Mouse (Mus musculus): ENCODE measurements around the gene Pik3ca. TPM values are rescaled to one million over a fixed set of nuclear protein-coding genes. Genes with fewer than 3 reads are reported as not detected.

Gene Pik3ca
- polyA plus RNA-seq, 1 experiment: 45.1 TPM

DNA sequence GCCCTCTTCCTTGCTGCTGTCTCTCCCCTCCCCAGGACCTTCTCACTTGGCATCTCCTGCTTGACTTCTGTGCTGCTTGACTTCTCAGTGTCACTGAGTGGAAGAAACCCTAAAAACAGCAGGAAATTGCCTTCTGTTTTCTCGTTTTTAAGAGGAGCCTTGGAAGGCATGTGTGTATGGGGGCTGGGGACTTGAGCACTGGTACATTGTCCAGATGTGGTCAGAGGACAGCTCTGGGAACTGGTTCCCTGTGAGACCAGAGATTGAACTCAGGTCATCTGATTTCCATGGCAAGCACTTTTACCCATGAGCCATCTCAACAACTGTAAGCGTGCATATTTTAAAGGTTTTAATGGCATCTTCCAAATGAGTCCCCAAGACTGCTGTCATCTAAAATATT is 36.5 kb downstream of the Pik3ca start:
- H3K4me1 ChIP-seq (ENCODE audit: control insufficient read depth, insufficient read depth, low read length): no peaks in the 10 kb centered on the region
- no peak overlapping the region for H3K27ac ChIP-seq (ENCODE audit: insufficient read depth, low read length)
- TF ChIP-seq POLR2A (IDR thresholded peaks at IDR 0.05; ENCODE audit: low read depth, low read length): no peak

GRCm38 (mm10) chr3:32436101-32436500 is 38.6 kb downstream of the Pik3ca start:
- TF ChIP-seq POLR2A (IDR thresholded peaks at IDR 0.05; ENCODE audit: low read depth, low read length) (no peak), CTCF (IDR thresholded peaks at IDR 0.05; ENCODE audit: borderline replicate concordance, insufficient read depth, low read length) (no peak)

More for the DNA sequence above, 36.5 kb downstream of the Pik3ca start:
- no peak overlapping the region for H3K4me3 ChIP-seq (ENCODE audit: insufficient read depth, low read length)

GRCm38 (mm10) chr3:32437297-32437696 is 39.8 kb downstream of the Pik3ca start:
- Histone ChIP-seq H3K27ac (ENCODE audit: insufficient read depth, low read length) (no peak overlapping the region), H3K4me3 (ENCODE audit: insufficient read depth, low read length) (no peak overlapping the region), H3K4me1 (ENCODE audit: control insufficient read depth, insufficient read depth, low read length) (no peaks in the 10 kb centered on the region)
- TF ChIP-seq CTCF (IDR thresholded peaks at IDR 0.05; ENCODE audit: borderline replicate concordance, insufficient read depth, low read length) (no peak), POLR2A (IDR thresholded peaks at IDR 0.05; ENCODE audit: low read depth, low read length) (no peak)

More at GRCm38 (mm10) chr3:32436101-32436500, 38.6 kb downstream of the Pik3ca start:
- Histone ChIP-seq H3K4me1 (ENCODE audit: control insufficient read depth, insufficient read depth, low read length) (no peaks in the 10 kb centered on the region), H3K4me3 (ENCODE audit: insufficient read depth, low read length) (no peak overlapping the region), H3K27ac (ENCODE audit: insufficient read depth, low read length) (no peak overlapping the region)

DNA sequence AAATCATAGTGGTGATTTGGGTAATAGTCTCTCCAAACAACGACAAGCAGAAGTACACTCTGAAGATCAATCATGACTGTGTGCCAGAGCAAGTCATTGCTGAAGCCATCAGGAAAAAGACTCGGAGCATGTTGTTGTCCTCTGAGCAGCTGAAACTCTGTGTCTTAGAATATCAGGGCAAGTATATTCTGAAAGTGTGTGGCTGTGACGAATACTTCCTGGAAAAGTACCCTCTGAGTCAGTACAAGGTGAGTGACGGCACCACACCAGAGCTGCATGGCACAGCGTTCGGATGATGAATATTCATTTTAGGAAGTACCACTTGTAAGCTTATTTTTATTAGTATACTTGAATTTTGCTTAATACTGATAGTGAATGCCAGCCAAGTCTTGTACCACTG is 40.3 kb downstream of the Pik3ca start:
- H3K4me3 ChIP-seq (ENCODE audit: insufficient read depth, low read length): no peak overlapping the region
- H3K4me1 ChIP-seq (ENCODE audit: control insufficient read depth, insufficient read depth, low read length): no peaks in the 10 kb centered on the region
- no peak overlapping the region for H3K27ac ChIP-seq (ENCODE audit: insufficient read depth, low read length)
- TF ChIP-seq CTCF (IDR thresholded peaks at IDR 0.05; ENCODE audit: borderline replicate concordance, insufficient read depth, low read length): no peak
- no peak for TF ChIP-seq POLR2A (IDR thresholded peaks at IDR 0.05; ENCODE audit: low read depth, low read length)

DNA sequence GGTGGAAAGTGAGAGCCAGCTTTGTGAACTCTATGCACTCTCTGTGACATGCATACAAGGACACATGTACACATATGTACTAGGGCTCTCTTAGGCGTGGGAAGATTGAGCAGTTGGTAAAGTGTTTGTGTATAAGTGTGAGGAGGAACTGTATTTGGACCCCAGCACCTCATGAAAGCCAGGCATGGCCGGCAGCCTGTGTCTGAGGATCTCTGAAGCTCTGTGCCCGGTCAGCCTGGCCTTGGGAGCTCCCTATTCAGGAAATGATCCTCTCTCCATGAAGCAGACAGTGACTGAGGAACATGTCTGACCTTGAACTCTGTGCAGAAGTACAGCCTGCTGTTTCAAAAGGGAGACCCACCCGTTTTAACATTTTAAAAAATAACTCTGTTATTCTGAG is 41.2 kb downstream of the Pik3ca start:
- H3K27ac ChIP-seq (ENCODE audit: insufficient read depth, low read length): no peak overlapping the region
- no peak overlapping the region for H3K4me3 ChIP-seq (ENCODE audit: insufficient read depth, low read length)
- TF ChIP-seq POLR2A (IDR thresholded peaks at IDR 0.05; ENCODE audit: low read depth, low read length) (no peak), CTCF (IDR thresholded peaks at IDR 0.05; ENCODE audit: borderline replicate concordance, insufficient read depth, low read length) (no peak)
- H3K4me1 ChIP-seq (ENCODE audit: control insufficient read depth, insufficient read depth, low read length): no peaks in the 10 kb centered on the region

DNA sequence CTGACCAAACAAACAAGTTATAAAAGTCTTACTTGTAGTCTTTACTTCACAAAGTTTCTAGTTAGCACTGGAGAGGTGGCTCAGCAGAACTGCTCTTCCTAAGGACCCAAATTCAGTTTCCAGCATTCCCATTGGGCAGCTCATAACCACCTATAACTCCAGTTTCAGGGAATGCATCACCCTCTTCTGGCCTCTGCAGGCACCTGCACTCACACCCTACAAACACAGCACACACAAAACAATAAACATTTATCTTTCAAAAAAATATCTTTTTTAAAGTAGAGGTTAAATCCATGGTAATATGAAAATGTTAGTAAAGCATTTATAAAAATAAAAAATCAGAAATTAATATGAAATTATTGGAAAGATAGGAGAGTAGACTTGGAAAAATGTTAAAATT is 44.2 kb downstream of the Pik3ca start:
- TF ChIP-seq POLR2A (IDR thresholded peaks at IDR 0.05; ENCODE audit: low read depth, low read length) (no peak), CTCF (IDR thresholded peaks at IDR 0.05; ENCODE audit: borderline replicate concordance, insufficient read depth, low read length) (no peak)
- Histone ChIP-seq H3K27ac (ENCODE audit: insufficient read depth, low read length) (no peak overlapping the region), H3K4me3 (ENCODE audit: insufficient read depth, low read length) (no peak overlapping the region), H3K4me1 (ENCODE audit: control insufficient read depth, insufficient read depth, low read length) (no peaks in the 10 kb centered on the region)

- Histone ChIP-seq H3K4me3 (ENCODE audit: insufficient read depth, low read length) (no peak overlapping the region), H3K4me1 (ENCODE audit: control insufficient read depth, insufficient read depth, low read length) (no peaks in the 10 kb centered on the region), H3K27ac (ENCODE audit: insufficient read depth, low read length) (no peak overlapping the region)
- no peak for TF ChIP-seq CTCF (IDR thresholded peaks at IDR 0.05; ENCODE audit: borderline replicate concordance, insufficient read depth, low read length)
- no peak for TF ChIP-seq POLR2A (IDR thresholded peaks at IDR 0.05; ENCODE audit: low read depth, low read length)
Observed at GRCm38 (mm10) chr3:32454329-32455021, 57.0 kb downstream of the Pik3ca start.

- Histone ChIP-seq H3K4me3 (ENCODE audit: insufficient read depth, low read length) (no peak overlapping the region), H3K27ac (ENCODE audit: insufficient read depth, low read length) (no peak overlapping the region), H3K4me1 (ENCODE audit: control insufficient read depth, insufficient read depth, low read length) (no peaks in the 10 kb centered on the region)
- TF ChIP-seq POLR2A (IDR thresholded peaks at IDR 0.05; ENCODE audit: low read depth, low read length) (no peak), CTCF (IDR thresholded peaks at IDR 0.05; ENCODE audit: borderline replicate concordance, insufficient read depth, low read length) (peak; percentile 55; the same call in 1 of the 2 replicates)
Observed at GRCm38 (mm10) chr3:32459777-32460176, 62.3 kb downstream of the Pik3ca start.

- Histone ChIP-seq H3K27ac (ENCODE audit: insufficient read depth, low read length) (no peak overlapping the region), H3K4me1 (ENCODE audit: control insufficient read depth, insufficient read depth, low read length) (no peaks in the 10 kb centered on the region), H3K4me3 (ENCODE audit: insufficient read depth, low read length) (no peak overlapping the region)
- no peak for TF ChIP-seq POLR2A (IDR thresholded peaks at IDR 0.05; ENCODE audit: low read depth, low read length)
- no peak for TF ChIP-seq CTCF (IDR thresholded peaks at IDR 0.05; ENCODE audit: borderline replicate concordance, insufficient read depth, low read length)
Observed at GRCm38 (mm10) chr3:32467321-32467720, 69.8 kb downstream of the Pik3ca start.

GRCm38 (mm10) chr3:32468411-32468810 is 70.9 kb downstream of the Pik3ca start:
- no peaks in the 10 kb centered on the region for H3K4me1 ChIP-seq (ENCODE audit: control insufficient read depth, insufficient read depth, low read length)
- no peak for TF ChIP-seq POLR2A (IDR thresholded peaks at IDR 0.05; ENCODE audit: low read depth, low read length)
- no peak for TF ChIP-seq CTCF (IDR thresholded peaks at IDR 0.05; ENCODE audit: borderline replicate concordance, insufficient read depth, low read length)
- H3K27ac ChIP-seq (ENCODE audit: insufficient read depth, low read length): no peak overlapping the region
- H3K4me3 ChIP-seq (ENCODE audit: insufficient read depth, low read length): no peak overlapping the region

Measured in embryonic fibroblast, embryonic 13.5 days (primary cell).